Mouse (Mus musculus): ENCODE data around the gene Scrt2. TPM values are rescaled to one million over a fixed set of nuclear protein-coding genes. Genes with fewer than 3 reads are reported as not detected.

Gene Scrt2
- total RNA-seq, 4 experiments from 2014 or later: 17.9 to 22.5 (median 20.4) TPM

DNA sequence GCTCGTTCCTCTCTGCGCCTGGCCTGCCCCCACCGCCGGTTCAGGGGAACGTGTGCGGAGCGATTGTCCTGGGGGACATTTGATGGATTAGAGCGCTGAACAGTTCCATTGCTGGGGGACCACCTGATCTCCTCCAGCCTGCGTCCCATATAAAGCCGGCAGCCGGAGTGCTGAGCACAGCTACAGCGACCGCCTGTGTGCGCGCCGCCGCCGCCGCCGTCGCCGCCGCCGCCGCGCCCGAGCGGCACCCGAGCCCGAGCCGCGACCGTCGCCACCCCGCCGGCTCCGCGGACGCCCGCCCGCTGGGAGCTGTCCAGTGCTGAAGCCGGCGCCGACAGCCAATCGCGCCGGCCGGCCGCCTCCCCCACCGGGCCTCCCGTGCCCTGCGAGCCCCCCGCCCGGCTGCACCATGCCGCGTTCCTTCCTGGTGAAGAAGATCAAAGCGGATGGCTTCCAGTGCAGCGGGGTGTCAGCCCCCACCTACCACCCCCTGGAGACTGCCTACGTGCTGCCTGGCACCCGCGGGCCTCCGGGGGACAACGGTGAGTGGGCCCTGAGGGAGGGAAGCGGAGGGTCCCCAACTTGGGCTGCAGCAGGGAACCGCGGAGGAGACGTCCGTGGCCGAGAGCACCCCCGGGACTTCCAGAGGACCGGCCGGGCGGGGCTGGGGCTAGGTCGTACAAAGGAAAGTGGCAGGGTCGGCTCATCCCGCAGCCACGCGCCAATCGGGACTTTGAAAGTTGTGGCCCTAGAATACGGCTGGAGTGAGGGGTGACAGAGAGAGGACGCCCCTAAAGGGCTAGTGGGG, 516 bp downstream of the Scrt2 start:
- DNase-seq (ENCODE audit: low spot score in 2 of 2): no peak

DNA sequence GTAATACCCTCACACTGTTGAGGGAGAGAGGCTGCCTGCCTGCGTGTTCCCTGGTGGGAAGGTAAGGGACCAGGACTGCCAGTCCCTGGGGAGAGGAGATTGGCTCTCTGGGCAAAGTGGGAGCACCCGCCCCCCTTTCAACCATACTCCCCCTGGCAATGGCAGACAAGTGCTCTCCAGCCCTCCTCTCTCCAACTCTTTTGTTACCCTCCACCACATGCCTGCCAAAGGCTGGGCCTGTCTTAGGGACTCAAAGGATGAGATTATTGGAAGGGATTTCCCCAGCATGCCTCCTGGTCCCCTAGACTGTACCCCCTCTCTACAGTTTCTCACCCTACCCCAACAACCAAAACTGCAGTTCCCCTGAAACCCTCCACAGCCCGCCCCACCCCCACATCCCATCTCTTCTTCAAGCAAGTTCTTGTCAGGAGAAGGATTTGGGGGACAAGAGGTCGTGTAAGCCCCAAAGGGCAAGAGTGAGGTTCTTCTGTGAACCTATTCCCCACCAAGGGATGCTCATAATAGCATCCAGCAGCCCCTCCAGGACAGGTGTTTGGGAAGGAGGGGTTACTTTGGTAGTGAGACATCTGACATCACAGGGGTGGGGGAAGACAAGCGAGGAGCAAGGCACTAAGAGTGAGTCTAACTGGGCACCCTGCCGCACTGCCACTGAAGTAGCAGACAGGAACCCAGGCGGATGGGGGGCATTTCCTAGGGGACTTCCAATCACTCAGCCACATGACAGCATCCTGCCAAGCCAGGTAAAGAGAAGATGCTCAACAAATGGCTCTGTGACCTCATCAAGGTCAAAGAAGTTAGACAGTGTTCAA, 1.3 kb downstream of the Scrt2 start:
- peak in 1 of 2 experiments; percentile 13 for DNase-seq (ENCODE audit: low spot score in 2 of 2)

DNA sequence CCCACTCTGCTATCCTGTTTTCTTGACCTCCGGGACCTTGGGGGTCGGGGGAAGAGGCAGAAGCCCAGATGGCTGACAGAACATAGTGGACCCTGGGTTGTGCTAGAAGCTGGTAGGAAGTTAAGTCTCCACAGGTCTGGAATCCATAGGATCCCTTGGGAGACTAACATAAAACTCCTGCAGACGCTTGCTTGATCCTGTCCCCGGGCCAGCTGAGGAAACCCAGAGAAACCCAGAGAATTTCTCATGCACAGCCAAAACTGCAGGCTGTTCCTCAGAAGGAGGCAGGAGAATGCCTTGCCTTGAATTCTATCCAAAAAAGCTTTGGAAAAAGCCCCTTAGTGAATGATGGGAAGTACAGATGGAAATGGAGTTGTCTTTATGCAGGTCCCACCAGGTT, 2.1 kb downstream of the Scrt2 start:
- no peak for DNase-seq (ENCODE audit: low spot score in 2 of 2)

DNA sequence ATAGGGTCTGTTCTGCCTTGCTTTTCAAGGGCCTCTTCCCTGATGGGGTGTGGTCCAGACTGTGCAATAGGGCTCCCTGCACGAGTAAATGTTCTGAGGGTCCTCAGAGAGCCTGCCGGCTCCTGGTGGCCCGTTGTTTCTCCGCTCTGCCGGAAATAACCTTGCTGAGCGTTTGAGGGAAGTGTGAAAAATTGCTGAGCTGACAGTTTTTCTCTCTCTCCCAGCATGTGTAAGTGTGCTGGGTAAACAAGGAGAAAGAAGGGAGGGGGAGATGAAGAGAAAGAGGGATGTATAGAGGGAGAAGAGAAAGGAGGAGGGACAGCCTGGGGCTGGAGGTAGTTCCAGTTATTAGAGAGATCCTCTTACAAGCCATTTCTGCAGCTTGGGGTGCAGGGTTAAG, 3.0 kb downstream of the Scrt2 start:
- DNase-seq (ENCODE audit: low spot score in 2 of 2): no peak

DNA sequence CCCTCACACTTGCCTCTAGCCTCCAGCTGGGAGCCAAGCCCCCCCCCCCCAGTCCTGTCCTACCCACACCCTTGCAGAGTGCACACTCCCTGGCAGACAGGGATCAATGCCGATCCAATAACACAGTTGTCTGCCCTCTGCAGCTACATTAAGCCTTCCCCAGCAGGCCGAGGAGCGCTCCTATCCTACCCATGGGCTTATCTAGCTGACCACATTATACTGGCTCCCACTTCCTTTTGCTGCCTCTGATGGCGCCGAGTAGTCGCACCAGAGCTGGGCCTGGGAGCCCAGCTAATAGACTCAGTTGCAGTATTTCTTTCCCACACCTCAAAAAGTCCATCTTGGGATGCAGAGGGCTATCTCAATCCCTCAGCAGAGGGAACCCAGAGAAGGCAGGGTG, 4.1 kb downstream of the Scrt2 start:
- DNase-seq (ENCODE audit: low spot score in 2 of 2): no peak

DNA sequence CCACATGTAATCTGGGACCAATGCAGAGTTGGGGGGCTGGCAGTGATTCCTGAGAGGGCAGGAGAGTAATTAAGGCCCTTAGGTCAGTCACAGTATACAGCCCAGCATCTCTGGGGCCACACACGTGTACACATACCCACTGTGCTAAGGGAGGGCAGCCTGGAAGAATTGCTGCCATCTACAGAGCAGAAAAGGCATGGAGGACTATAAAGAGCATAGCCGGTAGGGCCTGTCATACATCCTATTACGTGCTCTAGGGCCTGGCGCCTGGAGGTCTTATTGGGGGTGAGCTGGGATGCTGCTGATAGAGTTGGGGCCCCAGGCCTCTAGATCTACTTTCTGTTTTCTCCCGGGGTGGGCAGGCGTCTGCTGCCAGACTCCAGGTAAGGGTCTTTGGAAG, 5.1 kb downstream of the Scrt2 start:
- DNase-seq (ENCODE audit: low spot score in 2 of 2): peak in 1 of 2 experiments; percentile 13

DNA sequence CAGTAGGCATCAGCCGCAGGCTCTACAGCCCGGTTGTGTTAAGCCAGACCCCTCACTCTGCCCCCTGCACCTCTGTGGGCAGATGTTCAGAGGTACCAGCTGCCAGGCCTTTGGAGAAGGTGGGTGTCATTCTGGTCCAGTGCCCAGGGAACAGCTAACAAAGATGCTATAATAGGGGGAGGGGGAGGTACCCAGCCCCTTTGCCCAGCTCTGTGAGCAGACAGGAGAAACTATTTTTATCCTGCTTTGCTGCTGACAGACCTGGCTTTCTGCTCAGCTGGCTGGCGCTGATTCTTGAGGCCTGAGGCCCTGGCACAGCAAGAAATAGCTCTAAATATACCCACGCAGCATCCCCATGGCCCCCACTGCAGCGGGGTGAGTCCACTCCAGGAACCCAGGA, 5.8 kb downstream of the Scrt2 start:
- DNase-seq (ENCODE audit: low spot score in 2 of 2): peak in 1 of 2 experiments; percentile 61

DNA sequence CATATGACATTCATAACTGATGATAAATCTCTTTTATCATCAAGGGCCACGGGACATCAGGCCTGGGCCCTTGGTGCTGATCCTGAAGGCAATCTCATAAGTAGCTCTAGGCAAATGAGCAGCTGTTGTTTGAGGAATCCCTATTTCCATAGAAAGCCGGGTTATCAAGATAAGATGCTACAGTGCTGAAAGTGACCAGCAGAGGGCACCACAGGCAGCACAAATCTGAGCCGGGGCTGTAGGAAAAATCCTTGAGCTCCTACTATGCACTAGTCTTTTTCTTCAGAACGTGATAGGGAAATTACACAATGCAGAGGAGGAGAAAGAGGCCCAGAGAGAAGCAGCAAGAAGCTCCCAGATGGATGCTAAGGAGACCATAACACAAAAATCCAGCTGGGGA, 7.7 kb downstream of the Scrt2 start:
- DNase-seq (ENCODE audit: low spot score in 2 of 2): no peak

DNA sequence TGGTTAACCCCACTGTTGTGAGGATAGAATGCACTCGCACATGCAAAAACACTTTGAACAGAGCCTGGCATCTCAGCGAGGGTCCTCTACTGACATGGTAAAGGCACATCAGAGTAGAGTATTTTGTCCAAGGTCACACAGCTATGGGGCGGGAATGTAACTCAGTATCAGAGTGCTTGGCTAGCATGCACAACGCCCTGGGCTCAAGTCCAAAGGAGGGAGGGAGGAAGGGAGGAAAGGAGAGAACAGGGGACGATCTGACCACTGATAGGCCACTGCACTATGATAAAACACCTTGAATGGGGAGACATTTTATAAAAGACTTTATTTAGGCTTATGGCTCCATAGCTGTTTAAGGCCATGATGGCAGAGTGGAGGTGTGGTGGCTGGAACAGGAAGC, 8.3 kb downstream of the Scrt2 start:
- DNase-seq (ENCODE audit: low spot score in 2 of 2): no peak

DNA sequence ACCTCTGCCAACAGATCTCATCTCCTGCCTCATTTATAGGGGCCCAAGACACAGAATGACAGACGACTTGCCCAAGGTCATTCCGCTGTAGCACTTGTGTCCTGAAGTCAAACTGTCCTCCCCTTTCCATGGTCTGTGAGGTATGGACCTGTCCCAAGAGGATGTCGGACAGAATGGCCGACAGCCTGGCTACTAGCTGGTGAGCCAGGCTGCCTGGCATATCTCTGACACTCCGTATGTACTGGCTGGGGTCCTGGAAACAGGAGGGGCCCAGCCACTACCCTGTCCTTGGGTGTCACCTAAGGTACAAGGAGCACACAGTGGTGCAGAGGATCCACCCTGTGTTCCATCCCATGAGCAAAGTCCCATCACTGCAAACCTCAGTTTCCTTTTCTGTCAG, 9.2 kb downstream of the Scrt2 start:
- DNase-seq (ENCODE audit: low spot score in 2 of 2): no peak

DNA sequence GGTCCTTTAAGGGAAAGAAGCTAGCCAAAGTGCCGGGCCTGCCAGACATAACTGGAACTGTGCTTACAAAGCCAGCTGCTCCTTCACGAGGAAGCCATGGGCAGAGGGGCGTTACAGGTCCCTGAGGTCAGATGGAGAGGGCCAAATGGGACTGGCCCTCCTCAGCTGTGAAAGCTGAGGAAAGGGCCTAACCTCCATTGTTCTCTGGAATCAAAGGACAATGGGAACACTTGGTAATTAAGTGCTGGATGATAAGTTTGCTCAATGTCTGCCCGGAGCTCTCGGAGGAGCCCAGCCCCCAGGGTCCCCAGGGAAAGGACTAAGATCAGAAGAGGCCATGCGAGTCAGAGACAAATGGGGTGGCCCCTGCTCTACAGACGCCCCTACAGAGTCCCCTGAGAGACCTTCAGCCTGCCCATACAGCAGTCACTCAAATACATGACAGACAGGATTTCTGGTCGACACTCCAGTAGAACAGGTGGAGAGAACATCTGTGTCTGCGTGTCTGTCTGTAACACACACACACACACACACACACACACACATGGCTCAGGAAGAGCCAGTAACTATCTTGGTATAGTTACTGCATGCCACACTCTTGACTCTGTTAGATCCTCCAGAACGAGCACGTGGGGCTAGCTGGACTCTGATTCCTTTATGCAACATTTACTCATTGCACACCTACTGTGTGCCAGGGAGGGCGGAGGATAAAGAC, 10.2 kb downstream of the Scrt2 start:
- DNase-seq (ENCODE audit: low spot score in 2 of 2): no peak

DNA sequence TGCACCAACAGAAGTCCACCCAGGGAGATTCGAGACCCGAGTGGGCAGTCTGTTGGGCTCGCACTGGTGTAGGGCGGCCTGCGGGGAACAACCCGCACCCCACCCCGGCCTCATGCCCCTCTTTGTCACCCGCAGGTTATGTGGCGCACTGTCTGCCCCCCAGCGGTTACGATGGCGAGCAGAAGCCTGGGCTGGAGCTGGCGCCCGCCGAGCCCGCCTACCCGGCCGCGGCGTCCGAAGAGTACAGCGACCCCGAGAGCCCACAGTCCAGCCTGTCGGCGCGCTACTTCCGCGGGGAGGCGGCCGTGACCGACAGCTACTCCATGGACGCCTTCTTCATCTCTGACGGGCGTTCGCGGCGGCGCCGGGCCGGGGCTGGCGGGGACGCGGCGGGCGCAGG, 11.6 kb downstream of the Scrt2 start:
- DNase-seq (ENCODE audit: low spot score in 2 of 2): no peak

DNA sequence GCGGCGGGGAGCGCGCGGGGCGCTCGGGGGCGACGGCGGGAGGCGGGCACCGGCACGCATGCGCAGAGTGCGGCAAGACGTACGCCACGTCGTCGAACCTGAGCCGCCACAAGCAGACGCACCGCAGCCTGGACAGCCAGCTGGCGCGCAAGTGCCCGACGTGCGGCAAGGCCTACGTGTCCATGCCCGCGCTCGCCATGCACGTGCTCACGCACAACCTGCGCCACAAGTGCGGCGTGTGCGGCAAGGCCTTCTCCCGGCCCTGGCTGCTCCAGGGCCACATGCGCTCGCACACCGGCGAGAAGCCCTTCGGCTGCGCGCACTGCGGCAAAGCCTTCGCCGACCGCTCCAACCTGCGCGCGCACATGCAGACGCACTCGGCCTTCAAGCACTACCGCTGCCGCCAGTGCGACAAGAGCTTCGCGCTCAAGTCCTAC, 12.0 kb downstream of the Scrt2 start:
- no peak for DNase-seq (ENCODE audit: low spot score in 2 of 2)

DNA sequence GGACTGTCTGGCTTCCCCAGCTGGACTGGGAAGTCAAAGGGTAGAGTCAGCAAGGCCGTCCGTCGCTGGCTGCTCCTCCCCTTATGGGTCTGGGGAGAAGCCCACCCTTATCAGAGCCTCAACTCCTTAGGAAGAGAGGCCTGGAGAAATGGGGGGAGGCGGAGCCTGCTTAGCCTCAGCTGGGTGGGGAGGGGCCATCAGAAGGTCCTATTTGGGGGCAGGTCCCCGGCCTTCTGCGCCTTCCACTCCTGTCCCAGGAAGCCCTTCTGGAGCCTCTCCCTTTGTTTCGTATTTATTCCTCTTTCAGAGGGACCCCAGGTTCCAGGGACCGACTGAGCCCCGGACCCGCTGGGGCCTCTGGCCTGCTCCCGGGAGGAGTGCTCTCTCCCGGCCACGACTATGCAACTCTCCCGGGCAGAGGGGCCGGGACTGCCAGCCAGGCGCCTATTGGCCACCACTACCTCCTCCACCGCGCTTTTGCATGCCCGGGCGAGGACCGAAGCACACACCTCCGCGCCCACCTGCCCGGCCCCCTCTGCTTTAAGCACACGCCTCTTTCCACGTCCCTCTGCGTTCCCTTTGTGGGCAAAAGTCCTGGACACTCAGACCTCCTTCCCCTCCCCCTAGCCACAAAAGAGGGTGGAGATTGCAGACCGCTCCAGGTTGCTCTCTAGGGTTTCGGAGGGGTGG, 13.7 kb downstream of the Scrt2 start:
- no peak for DNase-seq (ENCODE audit: low spot score in 2 of 2)

DNA sequence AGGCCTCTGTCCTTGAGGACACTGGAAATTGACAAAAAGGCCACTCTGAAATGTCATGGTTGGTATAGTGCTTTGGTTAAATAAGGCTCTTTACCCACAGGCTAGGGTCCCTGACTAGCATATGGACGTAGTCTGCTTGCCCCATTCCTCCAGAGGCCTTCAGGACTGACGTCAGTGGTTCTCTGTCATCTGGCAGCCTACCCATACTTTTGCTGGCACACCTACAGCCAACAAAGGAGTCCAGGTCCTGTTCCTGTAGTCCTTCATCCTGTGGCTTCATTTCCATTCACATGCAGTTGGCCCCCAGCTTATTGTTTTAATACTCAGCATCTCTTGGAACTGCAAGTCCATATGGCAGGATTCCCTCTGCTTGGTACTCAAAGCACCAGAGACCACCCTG, 15.6 kb downstream of the Scrt2 start:
- no peak for DNase-seq (ENCODE audit: low spot score in 2 of 2)

DNA sequence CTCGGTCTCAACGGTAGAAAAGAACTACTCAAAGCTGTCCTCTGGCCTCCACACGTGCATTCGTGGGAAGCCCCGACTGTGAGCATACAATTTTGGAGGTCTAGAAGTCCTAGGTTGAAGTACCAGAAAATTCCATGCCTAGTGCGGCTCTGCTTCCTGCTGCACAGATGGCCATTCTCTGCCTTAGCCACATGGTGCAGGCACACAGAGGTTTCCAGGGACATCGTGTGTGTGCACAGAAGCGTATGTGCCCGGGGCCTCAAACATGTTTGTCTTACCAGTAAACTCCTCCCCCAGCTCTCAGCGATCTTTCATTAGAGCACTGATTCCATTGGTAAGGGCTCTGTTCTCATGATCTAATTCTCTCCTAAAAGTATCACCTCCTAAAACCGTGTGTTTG, 16.6 kb downstream of the Scrt2 start:
- DNase-seq (ENCODE audit: low spot score in 2 of 2): no peak

DNA sequence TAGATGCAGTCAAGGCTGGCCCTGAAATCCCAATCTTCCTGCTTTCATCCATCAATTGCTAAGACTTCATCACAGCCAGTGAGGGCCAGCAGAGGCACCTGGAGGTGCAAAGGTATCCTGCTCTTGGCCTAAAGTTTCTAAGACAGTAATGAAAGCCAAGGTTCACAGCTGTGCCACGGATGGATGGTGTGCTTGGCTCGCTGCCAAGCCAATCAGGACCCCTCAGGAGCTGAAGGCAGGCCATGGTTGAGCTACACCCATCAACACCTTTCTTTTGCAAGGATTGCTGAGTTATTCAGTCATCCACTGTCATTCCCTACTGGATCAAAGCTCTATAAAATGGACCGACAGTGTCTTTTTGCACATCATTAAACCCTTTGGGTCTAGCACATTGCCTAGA, 18.2 kb downstream of the Scrt2 start:
- no peak for DNase-seq (ENCODE audit: low spot score in 2 of 2)

DNA sequence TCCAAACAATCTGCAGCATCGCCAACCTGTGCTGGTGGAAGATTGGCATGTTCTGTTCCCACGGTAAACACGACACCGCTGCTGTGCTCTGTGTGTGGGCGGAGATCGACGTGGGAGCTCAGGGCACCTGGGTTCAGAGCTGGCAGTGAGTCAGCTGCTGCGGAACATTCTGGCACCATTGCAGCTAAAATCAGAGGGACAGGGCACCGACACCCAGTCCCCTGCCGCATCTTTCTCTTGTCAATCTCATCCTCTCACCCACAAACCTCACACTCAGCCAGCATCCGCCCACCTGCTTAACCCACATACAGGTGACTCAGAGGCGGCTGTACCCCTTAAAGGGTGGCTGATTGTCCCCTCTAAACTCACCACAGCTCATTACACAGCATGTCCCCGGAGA, 20.4 kb downstream of the Scrt2 start:
- DNase-seq (ENCODE audit: low spot score in 2 of 2): peak in 1 of 2 experiments; percentile 82

DNA sequence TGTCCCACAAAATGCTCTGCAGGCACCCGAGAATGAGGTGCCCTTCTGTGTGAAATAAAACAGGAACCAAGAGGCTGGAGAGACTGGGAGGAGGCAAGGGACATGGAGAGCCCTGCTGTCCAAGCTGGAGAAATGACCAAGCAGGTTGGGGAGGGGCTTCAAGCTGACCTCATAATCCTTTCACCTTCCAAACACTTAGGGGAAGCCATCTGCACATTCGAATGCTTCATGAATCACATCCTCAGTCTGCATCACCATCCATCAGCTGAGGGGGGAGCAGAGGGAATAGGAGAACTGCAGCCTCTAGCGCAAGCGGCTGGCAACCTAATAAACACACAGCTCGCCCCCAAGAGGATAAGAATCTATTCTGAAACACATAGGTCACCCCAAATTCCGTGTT, 21.0 kb downstream of the Scrt2 start:
- DNase-seq (ENCODE audit: low spot score in 2 of 2): no peak

DNA sequence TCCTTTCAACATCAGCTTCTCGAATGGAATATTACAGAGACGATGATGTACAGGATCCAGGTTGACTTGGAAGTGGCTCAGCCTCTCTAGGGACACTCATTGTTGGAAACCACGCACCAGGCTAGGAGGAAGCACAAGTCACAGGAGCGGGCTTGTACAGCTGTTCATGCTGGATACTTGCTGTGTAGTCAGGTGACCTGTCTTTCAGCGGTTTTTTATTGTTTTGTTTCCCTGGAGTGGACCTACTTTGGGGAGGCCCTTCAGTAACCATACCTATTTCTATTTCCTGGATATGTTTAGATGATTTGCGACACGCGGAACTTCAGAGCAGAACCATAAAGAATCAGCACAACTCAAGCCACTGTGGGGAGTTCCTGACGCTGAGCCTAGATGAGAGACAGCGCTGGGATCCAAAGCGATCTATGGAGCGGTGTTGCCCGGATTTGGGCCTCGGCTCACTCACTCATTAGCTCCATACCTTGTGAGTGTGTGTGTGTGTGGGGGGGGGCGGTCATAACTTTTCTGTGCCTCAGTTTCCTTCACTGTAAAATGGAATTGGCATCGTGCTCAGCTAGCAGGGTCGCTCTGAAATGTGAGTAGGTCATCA, 23.5 kb downstream of the Scrt2 start:
- peak in 1 of 2 experiments; percentile 18 for DNase-seq (ENCODE audit: low spot score in 2 of 2)

Measured in left cerebral cortex, adult 8-10 months (tissue).